Mouse (Mus musculus) liver, postnatal 0 days (tissue): ENCODE results near the gene Acox2.

Experiments
- CTCF ChIP-seq: sonication (generic); IDR thresholded peaks from 2 replicates; pipeline ENCODE4 v1.5.1; 2016; ENCODE audit warnings: antibody characterized with exemption, low read depth
- EP300 ChIP-seq: IDR thresholded peaks from 2 replicates; pipeline ENCODE4 v1.6.1; 2016; ENCODE audit warnings: antibody characterized with exemption, low read depth, mild to moderate bottlenecking

DNA sequence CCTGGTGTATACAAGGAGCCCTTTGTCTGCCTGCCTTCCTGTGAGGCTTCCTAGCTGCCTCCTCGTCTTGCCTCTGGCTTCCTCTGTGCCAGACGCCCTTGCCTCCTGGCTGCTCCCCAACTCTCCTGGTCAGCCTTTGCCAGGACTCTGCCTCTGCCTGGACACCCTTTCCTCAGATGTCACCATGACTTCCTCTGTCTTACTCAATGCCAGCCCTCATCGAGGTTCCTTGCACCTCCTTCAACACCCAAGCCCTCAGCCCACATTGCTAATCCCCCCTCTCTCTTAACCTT lies 872 bp downstream of the Acox2 start:
- TF ChIP-seq EP300 = no peak
- TF ChIP-seq CTCF = no peak
